Mouse (Mus musculus) heart, postnatal 0 days (tissue): ENCODE measurements around the gene Hdac5. TPM values are rescaled to one million over a fixed set of nuclear protein-coding genes. Genes with fewer than 3 reads are reported as not detected.
A peak's percentile ranks its signal among the peaks of the same experiment; 100 is the strongest.

ENCODE experiments used
- ATAC-seq: fragments of 200-750 bp; cut with Nextera tagmentation; 2 replicates; pipeline ENCODE4 v1.8.0; 2017; ENCODE audit warnings: low read depth, moderate number of reproducible peaks, moderate library complexity; ENCODE audit not compliant: insufficient read depth
- DNase-seq: peaks from one replicate; pipeline ENCODE4 v3.0.0-alpha.2; 2016; ENCODE audit warnings: low spot score
- H3K27ac ChIP-seq: fragments of 300-500 bp; sonication (generic); 2 replicates; pipeline ENCODE4 v1.5.1; 2014; ENCODE audit warnings: low read depth, mild to moderate bottlenecking
- H3K27me3 ChIP-seq: fragments of 300-500 bp; sonication (generic); 2 replicates; pipeline ENCODE4 v1.6.1; 2014; ENCODE audit warnings: low read length, mixed read lengths; ENCODE audit not compliant: control insufficient read depth, insufficient read depth
- H3K36me3 ChIP-seq: fragments of 300-500 bp; sonication (generic); replicated peaks from 2 replicates; pipeline ENCODE4 v1.6.1; 2014; ENCODE audit warnings: low read length, mixed read lengths; ENCODE audit not compliant: control insufficient read depth, insufficient read depth
- H3K4me1 ChIP-seq: fragments of 300-500 bp; sonication (generic); 2 replicates; pipeline ENCODE4 v1.6.1; 2014; ENCODE audit warnings: antibody characterized with exemption; ENCODE audit not compliant: control insufficient read depth, insufficient read depth
- H3K4me2 ChIP-seq: fragments of 300-500 bp; sonication (generic); 2 replicates; pipeline ENCODE4 v1.6.1; 2014; ENCODE audit warnings: low read depth, mild to moderate bottlenecking, low read length, moderate library complexity
- H3K4me3 ChIP-seq: fragments of 300-500 bp; sonication (generic); 2 replicates; pipeline ENCODE4 v1.5.1; 2014; ENCODE audit warnings: low read depth, low read length
- H3K9ac ChIP-seq: fragments of 300-500 bp; sonication (generic); replicated peaks from 2 replicates; pipeline ENCODE4 v1.6.1; 2014; ENCODE audit warnings: low read depth, low read length, mixed read lengths
- H3K9me3 ChIP-seq: fragments of 300-500 bp; sonication (generic); replicated peaks from 2 replicates; pipeline ENCODE4 v1.6.1; 2016; ENCODE audit warnings: low read length; ENCODE audit not compliant: control insufficient read depth
- CTCF ChIP-seq: IDR thresholded peaks from 2 replicates; pipeline ENCODE4 v1.5.1; 2016; ENCODE audit warnings: antibody characterized with exemption, control low read depth, low read depth
- EP300 ChIP-seq: IDR thresholded peaks from 2 replicates; pipeline ENCODE4 v1.6.1; 2016; ENCODE audit warnings: antibody characterized with exemption, low read depth
- WGBS: fragments of 180-500 bp; shearing (Covaris S2); extraction: QIAGEN DNeasy Blood & Tissue Kit; methylation state at CpG from one replicate; pipeline ENCODE4 v1.1.7; 2014; 5-methylcytosine and 5-hydroxymethylcytosine counted together
- polyA plus RNA-seq: library from polyadenylated mRNA; unstranded; fragments of >200 nt; fragmentation: Nextera tagmentation; extraction: Ambion mirVana; gene quantifications from 2 replicates; pipeline ENCODE4 v1.2.1, GENCODE M21; 2015
- total RNA-seq: library from RNA; depleted of rRNA; stranded (reverse); fragments of >200 nt; gene quantifications from 2 replicates; pipeline ENCODE4 v1.2.3, GENCODE M21; 2014; ENCODE audit warnings: low replicate concordance

The Hdac5 gene
- total and polyA plus RNA-seq, 2 experiments from 2014 or later, result 51.4 to 287 TPM

- Histone ChIP-seq H3K27ac (no peak overlapping the region), H3K36me3 (peaks cover 2% of the 10 kb centered on the region; the same call in 1 of the 2 replicates), H3K27me3 (no peaks in the 10 kb centered on the region), H3K9me3 (no peaks in the 10 kb centered on the region), H3K4me1 (peaks cover 50% of the 10 kb centered on the region), H3K4me2 (no peak overlapping the region), H3K9ac (no peak overlapping the region), H3K4me3 (no peak overlapping the region)
- 74% methylated on average over 12 of the region's 12 CpGs for WGBS
- DNase-seq (no peak), ATAC-seq (no peak)
- TF ChIP-seq EP300, result no peak
- no peak for TF ChIP-seq CTCF
Observed at GRCm38 (mm10) chr11:102226067-102226978, 3.6 kb downstream of the Hdac5 start.

- Histone ChIP-seq H3K9me3 (no peaks in the 10 kb centered on the region), H3K4me3 (no peak overlapping the region), H3K36me3 (peaks cover 5% of the 10 kb centered on the region; the same call in 1 of the 2 replicates), H3K27me3 (no peaks in the 10 kb centered on the region), H3K9ac (no peak overlapping the region), H3K4me1 (peaks cover 61% of the 10 kb centered on the region), H3K4me2 (peak overlapping the region; percentile 57; the same call in 1 of the 2 replicates), H3K27ac (peak overlapping the region; percentile 27; the same call in 1 of the 2 replicates)
- DNase-seq, result no peak
- no peak for ATAC-seq
- TF ChIP-seq EP300 (no peak), CTCF (no peak)
- 48% methylated on average over 5 of the region's 5 CpGs for WGBS
Observed at GRCm38 (mm10) chr11:102225221-102225620, 4.7 kb downstream of the Hdac5 start.

GRCm38 (mm10) chr11:102224686-102225085 is 5.3 kb downstream of the Hdac5 start:
- H3K9ac ChIP-seq, result no peak overlapping the region; the same call in 1 of the 2 replicates
- H3K4me2 ChIP-seq, result peak overlapping the region; percentile 57
- H3K27ac ChIP-seq, result peak overlapping the region; percentile 27; the same call in 1 of the 2 replicates
- no peaks in the 10 kb centered on the region for H3K27me3 ChIP-seq
- peaks cover 66% of the 10 kb centered on the region for H3K4me1 ChIP-seq
- peak overlapping the region; percentile 12; the same call in 1 of the 2 replicates for H3K4me3 ChIP-seq
- H3K36me3 ChIP-seq, result peaks cover 5% of the 10 kb centered on the region; the same call in 1 of the 2 replicates
- no peak for TF ChIP-seq CTCF
- no peak for TF ChIP-seq EP300
- ATAC-seq (no peak), DNase-seq (no peak)
- no peaks in the 10 kb centered on the region for H3K9me3 ChIP-seq
- 16% methylated on average over 22 of the region's 22 CpGs for WGBS

- no peak overlapping the region for H3K27ac ChIP-seq
- H3K9ac ChIP-seq, result no peak overlapping the region
- ATAC-seq, result no peak
- H3K36me3 ChIP-seq, result peaks cover 5% of the 10 kb centered on the region; the same call in 1 of the 2 replicates
- peak; percentile 73 for TF ChIP-seq CTCF
- TF ChIP-seq EP300, result no peak
- no peaks in the 10 kb centered on the region for H3K9me3 ChIP-seq
- 24% methylated on average over 6 of the region's 6 CpGs for WGBS
- peaks cover 73% of the 10 kb centered on the region for H3K4me1 ChIP-seq
- no peaks in the 10 kb centered on the region for H3K27me3 ChIP-seq
- no peak overlapping the region for H3K4me3 ChIP-seq
- DNase-seq, result peak; percentile 75
- H3K4me2 ChIP-seq, result no peak overlapping the region
Observed at GRCm38 (mm10) chr11:102223166-102223565, 6.8 kb downstream of the Hdac5 start.

GRCm38 (mm10) chr11:102221954-102222351 is 8.0 kb downstream of the Hdac5 start:
- Histone ChIP-seq H3K27ac (no peak overlapping the region), H3K9ac (no peak overlapping the region)
- no peak for DNase-seq

More at GRCm38 (mm10) chr11:102221954-102222351, 8.0 kb downstream of the Hdac5 start:
- Histone ChIP-seq H3K27me3 (no peaks in the 10 kb centered on the region), H3K36me3 (peaks cover 5% of the 10 kb centered on the region; the same call in 1 of the 2 replicates), H3K4me2 (no peak overlapping the region), H3K4me1 (peaks cover 72% of the 10 kb centered on the region), H3K4me3 (no peak overlapping the region), H3K9me3 (no peaks in the 10 kb centered on the region)
- TF ChIP-seq CTCF (no peak), EP300 (no peak)
- ATAC-seq, result no peak
- 63% methylated on average over 8 of the region's 8 CpGs for WGBS
